Mouse (Mus musculus) spleen, adult 2 months (tissue): ENCODE data around the gene Kazald1.

Source experiments
- CTCF ChIP-seq: fragments of 200-500 bp; IDR thresholded peaks from 2 replicates; pipeline ENCODE4 v1.5.1; 2011; ENCODE audit warnings: mild to moderate bottlenecking, inconsistent platforms; ENCODE audit not compliant: insufficient read depth, insufficient read length, insufficient replicate concordance; ENCODE audit errors: extremely low read depth
- POLR2A ChIP-seq: fragments of 200-500 bp; IDR thresholded peaks from 2 replicates; pipeline ENCODE4 v1.6.1; 2011; ENCODE audit warnings: low read depth, low read length, inconsistent platforms

DNA sequence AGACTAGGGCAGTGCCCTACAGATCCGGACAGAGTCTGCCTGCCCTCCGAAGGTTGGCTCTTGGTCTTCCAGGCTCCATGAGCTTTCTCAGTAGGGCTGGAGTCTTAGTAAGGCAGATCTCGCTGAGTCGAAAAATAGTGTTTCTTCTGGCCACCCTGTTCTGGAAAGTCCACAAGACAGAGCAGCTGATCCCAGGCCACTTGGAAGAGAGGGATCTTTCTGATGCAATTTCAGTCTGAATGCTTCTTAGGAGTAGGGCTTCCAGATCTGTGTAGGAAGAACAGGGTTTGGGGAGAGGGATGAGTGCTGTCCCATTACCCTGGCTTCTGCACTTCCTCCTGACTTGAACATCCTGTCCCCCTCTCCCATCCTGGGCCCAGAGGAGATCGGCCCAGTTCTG lies 29.4 kb upstream of the Kazald1 start, which contains the start of gene Pdzd7:
- TF ChIP-seq CTCF (no peak), POLR2A (no peak)
